Mouse (Mus musculus) lung, postnatal 10 days (tissue): ENCODE results near the gene Sept9.
A peak's percentile ranks its signal among the peaks of the same experiment; 100 is the strongest.

Source experiments
- DNase-seq: peaks from one replicate; pipeline ENCODE4 v3.0.0; 2021

Gene Sept9

GRCm38 (mm10) chr11:117247541-117247940 lies 48.1 kb downstream of the Sept9 start:
- no peak for DNase-seq

- no peak for DNase-seq
Measured at GRCm38 (mm10) chr11:117248734-117249248, 49.3 kb downstream of the Sept9 start.

- DNase-seq, result no peak
Measured at GRCm38 (mm10) chr11:117249282-117249984, 50.0 kb downstream of the Sept9 start.

GRCm38 (mm10) chr11:117249985-117250928 lies 50.8 kb downstream of the Sept9 start:
- DNase-seq, result no peak

- no peak for DNase-seq
Measured at GRCm38 (mm10) chr11:117251755-117252154, 52.3 kb downstream of the Sept9 start.

- DNase-seq, result no peak
Measured at GRCm38 (mm10) chr11:117252846-117253245, 53.4 kb downstream of the Sept9 start.

- DNase-seq, result no peak
Measured at GRCm38 (mm10) chr11:117254161-117255107, 55.0 kb downstream of the Sept9 start.

- no peak for DNase-seq
Measured at GRCm38 (mm10) chr11:117255108-117255489, 55.6 kb downstream of the Sept9 start.

GRCm38 (mm10) chr11:117256088-117256487 lies 56.6 kb downstream of the Sept9 start:
- DNase-seq, result peak; percentile 73

GRCm38 (mm10) chr11:117256840-117257239 lies 57.4 kb downstream of the Sept9 start:
- DNase-seq, result no peak

GRCm38 (mm10) chr11:117257266-117257665 lies 57.8 kb downstream of the Sept9 start:
- no peak for DNase-seq

GRCm38 (mm10) chr11:117257842-117258241 lies 58.4 kb downstream of the Sept9 start:
- no peak for DNase-seq

GRCm38 (mm10) chr11:117259178-117259960 lies 59.9 kb downstream of the Sept9 start:
- DNase-seq, result peak; percentile 73

GRCm38 (mm10) chr11:117260631-117261030 lies 61.2 kb downstream of the Sept9 start:
- DNase-seq, result no peak

- peak; percentile 46 for DNase-seq
Measured at GRCm38 (mm10) chr11:117263096-117263808, 63.8 kb downstream of the Sept9 start.

- peak; percentile 67 for DNase-seq
Measured at GRCm38 (mm10) chr11:117264162-117265021, 64.9 kb downstream of the Sept9 start.

- DNase-seq, result peak; percentile 91
Measured at GRCm38 (mm10) chr11:117265270-117265980, 66.0 kb downstream of the Sept9 start.

- peak; percentile 97 for DNase-seq
Measured at GRCm38 (mm10) chr11:117265981-117266905, 66.8 kb downstream of the Sept9 start.
